Mouse (Mus musculus): ENCODE data around the gene Olfr1220. TPM values are rescaled to one million over a fixed set of nuclear protein-coding genes. Genes with fewer than 3 reads are reported as not detected.

Gene Olfr1220
- polyA plus RNA-seq, 1 experiment from 2014 or later: not detected

DNA sequence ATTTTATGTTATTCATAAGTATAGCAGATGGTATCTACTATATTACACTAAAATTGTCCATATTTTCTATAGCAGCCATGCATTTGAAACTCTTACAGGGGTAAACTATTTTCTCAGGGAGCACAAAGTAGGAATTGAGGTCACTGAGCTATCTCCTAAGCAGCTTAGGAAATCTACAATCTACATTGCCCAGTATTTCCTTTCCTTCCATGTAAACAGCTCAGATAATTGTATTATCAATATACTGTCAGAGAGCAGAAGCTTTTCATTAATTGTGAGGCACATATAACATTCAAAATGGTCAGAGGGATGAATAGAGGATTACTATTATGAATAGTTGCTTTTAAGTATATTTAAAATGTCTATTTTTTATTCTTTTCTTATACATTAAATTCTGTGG, 25.1 kb downstream of the Olfr1220 start:
- DNase-seq (ENCODE audit: low spot score): no peak
- no peak overlapping the region for H3K27ac ChIP-seq
- TF ChIP-seq CTCF (IDR thresholded peaks at IDR 0.05; ENCODE audit: low read depth): no peak

GRCm38 (mm10) chr2:89061087-89061486, 45.5 kb downstream of the Olfr1220 start, which contains the start of gene Olfr1218:
TSS of gene Olfr1218 (minus strand) at chr2:89061187.
- DNase-seq (ENCODE audit: low spot score) (no peak), ATAC-seq (replicated peaks; ENCODE audit: low FRiP score, low read depth) (no peak)
- Histone ChIP-seq H3K4me2 (ENCODE audit: low read length) (no peak within 1 kb of the TSS), H3K27me3 (ENCODE audit: insufficient read depth, low read length) (no peaks in the 10 kb centered on the region), H3K36me3 (ENCODE audit: insufficient read depth, low read length) (no peaks in the 10 kb centered on the region), H3K9ac (ENCODE audit: low read depth, low read length) (no peak within 1 kb of the TSS), H3K9me3 (replicated peaks; ENCODE audit: low read length) (no peaks in the 10 kb centered on the region), H3K4me3 (replicated peaks; ENCODE audit: low read depth, low read length) (no peak within 1 kb of the TSS), H3K4me1 (replicated peaks; ENCODE audit: insufficient read depth, low read length) (no peaks in the 10 kb centered on the region), H3K27ac (no peak within 1 kb of the TSS)
- no peak for TF ChIP-seq CTCF (IDR thresholded peaks at IDR 0.05; ENCODE audit: low read depth)

More for the DNA sequence above, 25.1 kb downstream of the Olfr1220 start:
- H3K4me2 ChIP-seq (ENCODE audit: low read length): no peak overlapping the region
- H3K27me3 ChIP-seq (ENCODE audit: insufficient read depth, low read length): no peaks in the 10 kb centered on the region
- ATAC-seq (replicated peaks; ENCODE audit: low FRiP score, low read depth): no peak
- H3K36me3 ChIP-seq (ENCODE audit: insufficient read depth, low read length): no peaks in the 10 kb centered on the region
- H3K9ac ChIP-seq (ENCODE audit: low read depth, low read length): no peak overlapping the region
- H3K9me3 ChIP-seq (replicated peaks; ENCODE audit: low read length): no peaks in the 10 kb centered on the region
- no peak overlapping the region for H3K4me3 ChIP-seq (replicated peaks; ENCODE audit: low read depth, low read length)
- H3K4me1 ChIP-seq (replicated peaks; ENCODE audit: insufficient read depth, low read length): no peaks in the 10 kb centered on the region

Other genes starting within 250 kb of the Olfr1220 start
- not detected in 2 replicates for gene Olfr1206, start 243.6 kb downstream of the Olfr1220 start, polyA plus RNA-seq (2015; fragmentation: Nextera tagmentation; extraction: Ambion mirVana)
- gene Olfr1208, start 204.5 kb downstream of the Olfr1220 start, polyA plus RNA-seq (2015; fragmentation: Nextera tagmentation; extraction: Ambion mirVana): not detected in 2 replicates
- gene Olfr1209, start 191.7 kb downstream of the Olfr1220 start, polyA plus RNA-seq (2015; fragmentation: Nextera tagmentation; extraction: Ambion mirVana): not detected in 2 replicates
- gene Olfr1211, start 168.7 kb downstream of the Olfr1220 start, polyA plus RNA-seq (2015; fragmentation: Nextera tagmentation; extraction: Ambion mirVana): not detected in 2 replicates
- not detected in 2 replicates for gene Olfr1212, start 152.9 kb downstream of the Olfr1220 start, polyA plus RNA-seq (2015; fragmentation: Nextera tagmentation; extraction: Ambion mirVana)
- gene Gm13762, start 126.6 kb downstream of the Olfr1220 start, polyA plus RNA-seq (2015; fragmentation: Nextera tagmentation; extraction: Ambion mirVana): not detected in 2 replicates
- not detected in 2 replicates for gene Olfr1214, start 114.2 kb downstream of the Olfr1220 start, polyA plus RNA-seq (2015; fragmentation: Nextera tagmentation; extraction: Ambion mirVana)
- not detected in 2 replicates for gene Olfr1215, start 99.9 kb downstream of the Olfr1220 start, polyA plus RNA-seq (2015; fragmentation: Nextera tagmentation; extraction: Ambion mirVana)
- not detected in 2 replicates for gene Olfr1216, start 88.5 kb downstream of the Olfr1220 start, polyA plus RNA-seq (2015; fragmentation: Nextera tagmentation; extraction: Ambion mirVana)
- not detected in 2 replicates for gene Olfr1217, start 74.8 kb downstream of the Olfr1220 start, polyA plus RNA-seq (2015; fragmentation: Nextera tagmentation; extraction: Ambion mirVana)
- gene Olfr1218, start 45.6 kb downstream of the Olfr1220 start, polyA plus RNA-seq (2015; fragmentation: Nextera tagmentation; extraction: Ambion mirVana): not detected in 2 replicates
- gene Olfr1219, start 23.3 kb downstream of the Olfr1220 start, polyA plus RNA-seq (2015; fragmentation: Nextera tagmentation; extraction: Ambion mirVana): not detected in 2 replicates
- not detected in 2 replicates for gene Olfr1221, start 10.4 kb upstream of the Olfr1220 start, polyA plus RNA-seq (2015; fragmentation: Nextera tagmentation; extraction: Ambion mirVana)
- gene Olfr1222, start 26.2 kb upstream of the Olfr1220 start, polyA plus RNA-seq (2015; fragmentation: Nextera tagmentation; extraction: Ambion mirVana): not detected in 2 replicates
- gene Olfr1223, start 44.7 kb upstream of the Olfr1220 start, polyA plus RNA-seq (2015; fragmentation: Nextera tagmentation; extraction: Ambion mirVana): not detected in 2 replicates
- gene Olfr1224-ps1, start 57.3 kb upstream of the Olfr1220 start, polyA plus RNA-seq (2015; fragmentation: Nextera tagmentation; extraction: Ambion mirVana): not detected in 2 replicates
- not detected in 2 replicates for gene Olfr1225, start 67.8 kb upstream of the Olfr1220 start, polyA plus RNA-seq (2015; fragmentation: Nextera tagmentation; extraction: Ambion mirVana)
- gene Olfr1226, start 93.2 kb upstream of the Olfr1220 start, polyA plus RNA-seq (2015; fragmentation: Nextera tagmentation; extraction: Ambion mirVana): not detected in 2 replicates
- not detected in 2 replicates for gene Olfr1228, start 147.2 kb upstream of the Olfr1220 start, polyA plus RNA-seq (2015; fragmentation: Nextera tagmentation; extraction: Ambion mirVana)
- not detected in 2 replicates for gene Olfr1229, start 181.2 kb upstream of the Olfr1220 start, polyA plus RNA-seq (2015; fragmentation: Nextera tagmentation; extraction: Ambion mirVana)
- gene Olfr1230, start 190.4 kb upstream of the Olfr1220 start, polyA plus RNA-seq (2015; fragmentation: Nextera tagmentation; extraction: Ambion mirVana): not detected in 2 replicates
- not detected in 2 replicates for gene Olfr1231, start 200.2 kb upstream of the Olfr1220 start, polyA plus RNA-seq (2015; fragmentation: Nextera tagmentation; extraction: Ambion mirVana)
- not detected in 2 replicates for gene Olfr1232, start 222.8 kb upstream of the Olfr1220 start, polyA plus RNA-seq (2015; fragmentation: Nextera tagmentation; extraction: Ambion mirVana)
- not detected in 2 replicates for gene Olfr1233, start 235.6 kb upstream of the Olfr1220 start, polyA plus RNA-seq (2015; fragmentation: Nextera tagmentation; extraction: Ambion mirVana)

Measured in kidney, postnatal 0 days (tissue).